Mouse (Mus musculus) kidney, adult 2 months (tissue): ENCODE results near the gene Hmgcl. TPM values are rescaled to one million over a fixed set of nuclear protein-coding genes. Genes with fewer than 3 reads are reported as not detected.
"Not testable (repeated sequence)": the region's sequence is repeated elsewhere in the genome, so short reads cannot be mapped to it uniquely, and the experiment has no call there.

Experiments
- DNase-seq: peaks from one replicate; pipeline ENCODE4 v3.0.0; 2021
- H3K27ac ChIP-seq: fragments of 200-500 bp; 2 replicates; pipeline ENCODE4 v1.5.1; 2012; ENCODE audit warnings: low read depth, low read length, control low read depth, inconsistent platforms; ENCODE audit not compliant: insufficient read depth
- H3K27me3 ChIP-seq: fragments of 200-500 bp; replicated peaks from 2 replicates; pipeline ENCODE4 v1.6.1; 2012; ENCODE audit warnings: mild to moderate bottlenecking, moderate library complexity, low read length, inconsistent platforms; ENCODE audit not compliant: control insufficient read depth, insufficient read depth
- H3K36me3 ChIP-seq: fragments of 200-500 bp; 2 replicates; pipeline ENCODE4 v1.6.1; 2012; ENCODE audit warnings: mild to moderate bottlenecking, moderate library complexity, low read length, inconsistent platforms; ENCODE audit not compliant: control insufficient read depth, insufficient read depth
- H3K4me1 ChIP-seq: fragments of 200-500 bp; 2 replicates; pipeline ENCODE4 v1.6.1; 2011; ENCODE audit warnings: low read length; ENCODE audit not compliant: control insufficient read depth, insufficient read depth
- H3K4me3 ChIP-seq: fragments of 200-500 bp; 2 replicates; pipeline ENCODE4 v1.5.1; 2011; ENCODE audit warnings: mild to moderate bottlenecking, low read depth, low read length, control low read depth; ENCODE audit not compliant: insufficient read depth
- CTCF ChIP-seq: fragments of 200-500 bp; conservative IDR thresholded peaks from 2 replicates; pipeline ENCODE4 v1.5.1; 2011; ENCODE audit warnings: low read depth, mild to moderate bottlenecking, control low read depth, low read length, moderate library complexity, mixed read lengths; ENCODE audit not compliant: insufficient read depth, insufficient read length
- POLR2A ChIP-seq: fragments of 200-500 bp; IDR thresholded peaks from one replicate; pipeline ENCODE4 v1.6.1; 2011; ENCODE audit warnings: low read depth, low read length, control low read depth
- WGBS: fragments of 180-500 bp; shearing (Covaris S2); methylation state at CpG from one replicate; pipeline ENCODE4 v1.1.7; 2018; 5-methylcytosine and 5-hydroxymethylcytosine counted together
- polyA plus RNA-seq: library from polyadenylated mRNA; depleted of rRNA; stranded (reverse); fragments of >200 nt; gene quantifications from 2 replicates; pipeline ENCODE4 v1.2.3, GENCODE M21; 2012

Gene Hmgcl
- polyA plus RNA-seq, 1 experiment, result 199 TPM

- not testable (repeated sequence) for H3K36me3 ChIP-seq, H3K27ac ChIP-seq, H3K4me1 ChIP-seq, H3K27me3 ChIP-seq, DNase-seq, H3K4me3 ChIP-seq
- WGBS, result 87% methylated on average over 8 of the region's 8 CpGs
- peak; percentile 54 for TF ChIP-seq CTCF
Observed at GRCm38 (mm10) chr4:135941026-135941425, 5.2 kb upstream of the Hmgcl start.

GRCm38 (mm10) chr4:135942193-135942592, 4.1 kb upstream of the Hmgcl start:
- H3K27ac ChIP-seq, result no peak overlapping the region
- no peak for DNase-seq
- WGBS, result 91% methylated on average over 6 of the region's 6 CpGs
- peaks cover 5% of the 10 kb centered on the region; the same call in 1 of the 2 replicates for H3K4me1 ChIP-seq
- no peaks in the 10 kb centered on the region; the same call in 1 of the 2 replicates for H3K36me3 ChIP-seq
- H3K27me3 ChIP-seq, result no peaks in the 10 kb centered on the region
- H3K4me3 ChIP-seq, result no peak overlapping the region
- TF ChIP-seq CTCF (no peak), POLR2A (no peak)

- DNase-seq, result no peak
- Histone ChIP-seq H3K4me3 (no peak overlapping the region), H3K27me3 (no peaks in the 10 kb centered on the region), H3K36me3 (no peaks in the 10 kb centered on the region), H3K27ac (no peak overlapping the region), H3K4me1 (peaks cover 11% of the 10 kb centered on the region)
- 51% methylated on average over 4 of the region's 4 CpGs for WGBS
- no peak for TF ChIP-seq CTCF
- no peak for TF ChIP-seq POLR2A
Observed at GRCm38 (mm10) chr4:135943389-135943788, 2.9 kb upstream of the Hmgcl start.

- no peak for TF ChIP-seq CTCF
- no peak for TF ChIP-seq POLR2A
- no peaks in the 10 kb centered on the region for H3K27me3 ChIP-seq
- H3K27ac ChIP-seq, result peak overlapping the region; percentile 47
- peak overlapping the region; percentile 87 for H3K4me3 ChIP-seq
- 75% methylated on average over 10 of the region's 10 CpGs for WGBS
- H3K36me3 ChIP-seq, result no peaks in the 10 kb centered on the region
- no peak for DNase-seq
- H3K4me1 ChIP-seq, result peaks cover 21% of the 10 kb centered on the region
Observed at GRCm38 (mm10) chr4:135945706-135946105, 542 bp upstream of the Hmgcl start.

GRCm38 (mm10) chr4:135946659-135947301, 532 bp downstream of the Hmgcl start:
- WGBS, result under 1% methylated on average over 28 of the region's 28 CpGs

GRCm38 (mm10) chr4:135948142-135948541, 1.9 kb downstream of the Hmgcl start:
- H3K27ac ChIP-seq, result no peak overlapping the region
- no peak overlapping the region for H3K4me3 ChIP-seq
- peaks cover 21% of the 10 kb centered on the region for H3K4me1 ChIP-seq
- no peak for DNase-seq
- no peak for TF ChIP-seq POLR2A
- TF ChIP-seq CTCF, result no peak
- no peaks in the 10 kb centered on the region for H3K36me3 ChIP-seq
- no peaks in the 10 kb centered on the region for H3K27me3 ChIP-seq
- 66% methylated on average over 8 of the region's 8 CpGs for WGBS

More at GRCm38 (mm10) chr4:135946659-135947301, 532 bp downstream of the Hmgcl start:
- peak overlapping the region; percentile 87 for H3K4me3 ChIP-seq
- no peaks in the 10 kb centered on the region for H3K36me3 ChIP-seq
- peak overlapping the region; percentile 11 for H3K27ac ChIP-seq
- no peak for TF ChIP-seq CTCF
- no peak for TF ChIP-seq POLR2A
- H3K4me1 ChIP-seq, result peaks cover 21% of the 10 kb centered on the region
- H3K27me3 ChIP-seq, result no peaks in the 10 kb centered on the region
- peak; percentile 38 for DNase-seq

- WGBS, result 64% methylated on average over 10 of the region's 10 CpGs
Observed at GRCm38 (mm10) chr4:135949475-135949874, 3.2 kb downstream of the Hmgcl start.

More at GRCm38 (mm10) chr4:135949475-135949874, 3.2 kb downstream of the Hmgcl start:
- TF ChIP-seq CTCF (no peak), POLR2A (no peak)
- H3K27ac ChIP-seq, result no peak overlapping the region
- H3K27me3 ChIP-seq, result no peaks in the 10 kb centered on the region
- no peak overlapping the region for H3K4me3 ChIP-seq
- no peaks in the 10 kb centered on the region for H3K36me3 ChIP-seq
- H3K4me1 ChIP-seq, result peaks cover 21% of the 10 kb centered on the region
- DNase-seq, result peak; percentile 66
